Mouse (Mus musculus) left cerebral cortex, adult 11 months (tissue): ENCODE measurements at regions not wholly inside any gene's neighbourhood (a gene's known extent, or its start where the extent isn't known, plus 50 kb on each side); places are given as distances from the start of the nearest gene placed in this dataset.

Source experiments
- DNase-seq: peaks from one replicate; pipeline ENCODE4 v3.0.0; 2022; ENCODE audit warnings: low spot score

- no peak for DNase-seq
These were observed 85.3 kb downstream of the Ackr3 start for GRCm38 (mm10) chr1:90288892-90289731.

DNA sequence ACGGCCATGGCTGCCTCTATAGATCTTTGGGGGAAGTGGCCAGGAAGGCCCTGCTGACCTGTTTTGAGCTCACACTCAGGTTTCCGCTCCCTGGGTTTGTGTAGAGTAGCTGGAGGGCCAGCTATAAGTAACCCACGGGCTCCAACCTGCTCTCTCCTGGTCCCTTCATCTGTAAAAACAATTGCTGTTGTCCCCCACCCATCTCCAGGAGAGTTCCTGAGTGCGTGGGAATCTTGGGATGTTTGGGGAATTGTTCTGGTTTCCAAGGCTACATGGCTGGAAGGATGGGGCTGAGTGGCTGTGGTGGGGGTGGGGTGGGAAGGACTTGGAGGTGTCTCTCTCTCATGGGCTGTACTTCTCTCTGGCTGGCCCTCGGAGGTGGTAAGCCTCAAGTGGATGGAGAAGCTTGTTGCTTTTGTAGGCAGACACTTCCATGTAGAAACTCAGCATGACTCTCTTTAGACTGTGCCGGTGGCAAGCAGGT is 86.0 kb downstream of the Ackr3 start:
- DNase-seq: no peak

DNA sequence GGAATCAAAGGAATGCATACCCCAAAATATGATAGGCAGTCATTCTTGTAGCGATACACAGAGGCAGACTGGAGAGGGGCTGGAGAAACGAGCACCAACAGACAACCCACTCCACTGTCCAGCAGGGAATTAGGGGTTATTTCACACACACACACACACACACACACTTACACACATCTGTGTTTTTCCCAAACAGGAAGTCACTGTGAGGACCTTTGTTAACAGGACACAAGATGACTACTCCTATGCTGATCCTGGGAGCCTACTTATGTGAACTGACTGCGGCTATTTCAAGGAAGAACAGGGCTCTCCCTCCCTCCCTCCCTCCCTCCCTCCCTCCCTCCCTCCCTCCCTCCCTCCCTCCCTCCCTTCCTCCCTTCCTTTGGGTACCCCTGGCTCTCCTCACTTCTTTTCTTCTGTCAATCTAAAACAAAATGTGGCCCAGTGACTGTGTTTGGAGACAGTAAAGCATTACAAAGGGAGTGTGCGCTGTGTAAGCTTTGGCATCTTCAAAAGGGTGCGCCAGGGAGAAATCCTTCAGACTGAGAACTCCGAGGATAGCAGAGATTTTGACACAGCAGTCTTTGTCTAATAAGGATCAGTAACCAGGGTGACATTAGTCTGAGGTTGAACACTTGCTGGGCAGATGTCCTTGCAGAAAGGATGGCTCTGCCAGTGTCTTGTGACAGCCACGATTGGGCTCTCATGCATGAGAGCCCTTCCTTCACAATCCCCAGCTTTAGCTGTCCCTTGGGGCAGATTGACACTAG is 86.8 kb downstream of the Ackr3 start:
- no peak for DNase-seq

- no peak for DNase-seq
These were observed 87.5 kb downstream of the Ackr3 start for GRCm38 (mm10) chr1:90291256-90291655.

GRCm38 (mm10) chr1:90297751-90298150 is 94.0 kb downstream of the Ackr3 start:
- DNase-seq: no peak

DNA sequence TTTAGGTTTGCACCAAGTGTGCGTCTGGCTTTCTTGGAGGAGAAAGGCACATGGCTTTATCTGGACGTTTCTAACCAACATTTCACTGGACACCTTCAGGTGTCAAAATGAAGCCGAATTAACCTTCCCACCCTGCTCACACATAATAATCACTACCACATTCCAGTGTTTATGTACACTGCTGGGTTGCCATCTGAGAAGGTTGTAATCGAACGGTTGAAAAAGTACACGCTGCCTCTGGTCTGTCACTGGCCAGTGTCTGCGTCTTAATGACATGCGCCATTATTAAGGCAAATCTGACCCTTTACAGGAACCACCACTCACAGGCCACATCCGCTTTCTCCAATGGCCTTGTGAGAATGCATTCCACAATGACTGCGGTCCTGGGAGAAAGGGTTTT is 96.4 kb downstream of the Ackr3 start:
- DNase-seq: no peak

GRCm38 (mm10) chr1:90304331-90304730 is 100.6 kb downstream of the Ackr3 start:
- no peak for DNase-seq

DNA sequence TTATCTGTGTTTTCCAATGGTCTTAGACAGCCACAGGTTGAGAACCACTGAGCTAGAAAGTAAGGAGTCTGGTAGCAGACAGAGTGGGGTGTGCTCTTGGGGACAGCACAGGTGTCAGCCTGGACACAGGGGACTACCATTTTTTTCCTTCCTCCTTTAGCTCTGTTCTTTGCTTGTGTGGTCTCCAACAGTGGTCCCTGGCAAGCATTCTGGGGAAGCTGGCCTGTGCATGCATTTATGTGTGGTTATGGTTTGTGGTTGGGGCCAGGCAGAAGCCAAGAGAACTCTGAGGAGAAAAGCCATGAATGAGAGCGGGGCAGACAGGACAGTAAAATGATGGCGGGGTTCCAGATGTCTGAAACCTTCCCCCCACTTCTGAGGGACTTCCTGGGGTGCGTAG is 107.2 kb downstream of the Ackr3 start:
- no peak for DNase-seq

GRCm38 (mm10) chr1:90311649-90312442 is 108.1 kb downstream of the Ackr3 start:
- DNase-seq: no peak

DNA sequence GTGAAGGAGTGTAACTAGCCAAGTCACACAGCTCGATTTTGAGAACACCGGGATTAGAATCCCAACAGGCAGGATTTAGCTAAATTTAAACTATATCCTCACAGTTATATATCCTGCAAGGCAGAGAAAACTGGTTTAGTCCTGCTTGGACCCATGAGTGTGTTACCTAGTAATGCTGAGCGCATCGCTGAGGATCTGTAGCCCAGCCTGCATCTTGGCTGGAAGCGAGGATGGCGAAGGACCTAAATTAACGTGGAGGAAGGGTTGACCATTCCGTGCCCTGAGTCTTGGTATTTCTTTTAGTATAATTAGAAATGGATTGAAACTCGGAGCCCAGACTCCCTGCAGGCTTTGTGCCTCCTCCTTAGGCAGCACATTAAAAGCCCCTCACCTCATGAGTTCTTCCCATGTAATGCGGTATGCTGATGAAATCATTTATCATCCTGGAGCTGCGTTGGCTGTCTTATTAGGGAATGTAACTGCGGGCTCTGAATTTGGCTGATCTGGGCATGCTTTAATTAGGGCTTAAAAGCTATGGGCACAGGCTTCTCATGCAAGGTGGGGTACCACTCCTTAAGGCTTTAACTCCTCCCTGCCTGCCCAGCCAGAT is 110.1 kb downstream of the Ackr3 start:
- no peak for DNase-seq

- DNase-seq: no peak
These were observed 114.1 kb downstream of the Ackr3 start for GRCm38 (mm10) chr1:90317902-90318301.

GRCm38 (mm10) chr1:90318502-90318901 is 114.7 kb downstream of the Ackr3 start:
- no peak for DNase-seq

- DNase-seq: no peak
These were observed 116.7 kb downstream of the Ackr3 start for GRCm38 (mm10) chr1:90320518-90320917.

DNA sequence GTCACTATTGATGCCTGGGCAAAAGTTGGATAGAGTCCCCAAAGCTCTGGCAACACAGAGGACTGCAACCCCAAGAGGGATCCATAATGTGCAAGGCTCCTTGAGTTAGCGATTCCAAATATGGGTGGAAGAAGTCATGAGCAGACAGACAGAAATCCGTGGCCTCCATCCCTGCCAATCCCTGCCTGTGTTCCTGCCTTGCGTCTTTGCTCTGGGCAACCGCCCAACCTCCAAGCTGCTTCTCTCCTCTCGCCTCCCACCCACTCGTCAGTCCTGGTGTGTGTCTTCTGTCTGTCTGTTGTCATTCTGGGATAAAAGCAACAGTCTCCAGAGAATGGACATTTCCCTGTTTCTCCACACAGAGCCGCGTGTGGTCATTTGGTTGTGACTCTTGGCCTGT is 117.7 kb downstream of the Ackr3 start:
- DNase-seq: no peak

- DNase-seq: no peak
These were observed 123.5 kb downstream of the Ackr3 start for GRCm38 (mm10) chr1:90327237-90327636.

DNA sequence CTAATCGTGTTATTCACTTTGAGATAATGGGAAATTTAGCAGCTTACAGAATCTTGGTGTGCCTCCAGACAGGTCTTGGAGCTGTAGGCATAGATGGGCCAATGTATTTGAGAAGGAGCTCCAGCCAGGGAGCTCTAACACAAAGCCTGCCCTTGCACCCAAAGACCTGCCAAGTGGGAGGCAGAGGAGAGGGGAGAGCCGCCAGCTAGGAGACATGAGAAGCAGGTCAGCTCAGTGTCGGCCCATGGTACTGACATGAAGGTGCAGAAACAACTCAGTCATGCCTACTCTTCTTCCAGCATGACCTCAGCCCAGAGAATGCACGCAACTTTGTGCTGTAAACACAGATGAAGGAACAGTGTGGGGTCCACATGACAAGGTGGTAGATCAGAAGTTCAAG is 128.8 kb downstream of the Ackr3 start:
- DNase-seq: no peak

GRCm38 (mm10) chr1:90333676-90334430 is 130.1 kb downstream of the Ackr3 start:
- no peak for DNase-seq

- no peak for DNase-seq
These were observed 131.4 kb downstream of the Ackr3 start for GRCm38 (mm10) chr1:90335001-90335747.

DNA sequence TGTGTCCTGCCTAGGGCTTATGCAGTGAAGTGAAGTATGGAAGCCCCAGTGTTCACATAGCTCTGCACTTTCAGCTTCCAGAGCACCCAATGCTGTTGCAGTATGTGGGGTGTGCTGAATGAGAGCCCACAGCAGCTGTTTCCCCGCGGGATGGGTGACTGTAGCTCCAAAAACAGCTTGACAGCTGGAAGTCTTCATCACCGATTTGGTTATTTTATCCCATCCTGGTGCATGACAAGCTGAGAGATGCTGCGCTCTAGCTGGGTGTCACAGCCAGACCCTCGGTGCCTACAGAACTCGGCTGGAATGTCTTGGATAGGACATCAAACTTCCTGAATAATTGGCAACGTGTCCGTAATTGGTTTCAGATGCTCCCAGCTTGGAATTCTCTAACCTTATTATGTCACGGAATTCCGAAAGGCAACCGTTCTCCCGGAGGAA is 134.1 kb downstream of the Ackr3 start:
- DNase-seq: no peak

DNA sequence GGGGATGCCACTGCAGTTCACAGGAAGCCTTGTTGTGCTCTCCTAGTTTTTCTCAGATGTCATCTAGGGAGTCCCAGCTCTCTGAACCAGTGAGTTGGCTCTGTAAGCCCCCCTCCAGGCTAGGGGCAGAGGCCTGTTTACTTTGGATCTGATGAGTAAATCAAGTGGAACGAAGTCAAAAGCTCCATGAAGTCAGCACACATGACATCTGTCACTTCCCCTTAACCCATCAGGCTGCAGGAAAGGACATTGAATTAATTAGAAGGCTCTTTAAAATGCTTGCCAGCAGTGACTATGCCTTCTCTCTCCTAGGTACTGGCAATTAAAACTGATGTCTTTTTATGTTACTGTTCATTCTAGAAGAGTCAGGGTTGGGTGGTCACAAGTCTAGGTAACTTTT is 138.6 kb downstream of the Ackr3 start:
- no peak for DNase-seq
